Mouse (Mus musculus) hematopoietic multipotent progenitor cell, adult 10-12 weeks (in vitro differentiated cells): ENCODE results near the gene Itga2b. TPM values are rescaled to one million over a fixed set of nuclear protein-coding genes. Genes with fewer than 3 reads are reported as not detected.

Experiments
- polyA plus RNA-seq: library from polyadenylated mRNA; stranded (reverse); fragments of >175 nt; gene quantifications from 2 replicates; pipeline ENCODE4 v1.2.3, GENCODE M21; 2012; ENCODE audit warnings: low replicate concordance

Itga2b gene
- 9.0 TPM in 2 replicates for polyA plus RNA-seq

DNA sequence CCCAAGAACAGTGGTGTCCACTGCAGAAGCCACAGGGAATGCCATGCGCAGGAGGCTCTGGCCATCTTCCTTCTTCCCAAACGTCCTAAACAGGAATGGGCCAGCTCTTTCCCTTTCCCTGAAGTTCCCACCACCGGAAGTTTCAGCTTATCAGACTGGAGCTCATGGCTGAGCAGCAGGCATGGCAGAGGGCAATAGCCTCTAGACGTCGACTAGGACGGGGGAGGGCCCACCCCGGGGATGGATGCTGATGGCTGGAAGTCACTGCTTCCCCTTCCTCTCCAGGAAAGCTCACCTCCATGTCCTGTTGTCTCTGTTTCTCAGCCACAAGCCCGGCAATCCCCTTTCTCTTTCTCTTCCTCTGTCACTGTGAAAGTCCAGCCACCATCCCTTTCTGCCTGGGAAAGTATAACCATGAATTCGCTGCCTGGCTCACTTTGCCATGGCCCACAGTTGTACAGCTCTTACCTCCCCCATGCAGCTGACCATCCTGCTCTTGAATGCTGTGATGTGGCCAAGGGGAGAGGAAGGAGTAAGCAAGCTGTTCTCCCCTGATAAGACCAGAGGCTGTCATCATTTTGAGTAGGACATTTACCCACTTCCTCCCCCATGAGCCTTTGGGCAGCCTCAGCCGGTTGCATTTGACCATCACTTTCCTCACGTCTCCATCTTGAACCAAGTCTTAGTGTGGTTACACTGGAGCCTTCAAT is at the start of gene Itga2b:
Itga2b (minus strand) TSS at position 475 of the 710 bp plus-strand sequence.

GRCm38 (mm10) chr11:102447497-102447896 is 22.4 kb downstream of the Itga2b start, which contains the start of gene Fam171a2:
Fam171a2 (minus strand) TSS chr11:102447682.

GRCm38 (mm10) chr11:102430121-102431017 is 39.6 kb downstream of the Itga2b start, which contains the start of gene Grn:
Grn (plus strand) TSS chr11:102430315.

DNA sequence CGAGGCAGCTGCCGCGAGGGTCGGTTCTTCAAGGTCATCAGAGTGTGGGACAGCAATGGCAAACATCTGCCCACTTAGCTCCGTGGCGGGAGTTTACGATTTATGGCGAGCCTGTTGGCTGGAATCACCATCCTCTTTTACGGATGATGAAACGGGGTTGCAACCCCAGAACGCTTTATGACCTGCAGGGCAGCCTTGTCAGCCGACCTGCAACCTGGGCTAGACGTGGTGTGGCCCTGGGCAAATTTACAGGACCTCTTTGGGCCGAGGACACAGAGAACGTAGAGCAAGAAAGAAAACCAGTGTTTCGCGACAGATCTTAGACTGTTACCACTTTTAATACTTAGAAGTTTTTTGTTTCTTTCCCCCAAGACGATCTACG is 62.1 kb downstream of the Itga2b start, which contains the start of gene Slc25a39:
Slc25a39 (minus strand) TSS at position 113 of the 382 bp plus-strand sequence.

Other genes starting within 250 kb of the Itga2b start
- gene Hdac5, start 240.0 kb downstream of the Itga2b start, polyA plus RNA-seq: 125 and 273 TPM in 2 replicates
- 0.09 and 1.5 TPM in 2 replicates for gene BC030867, start 221.2 kb downstream of the Itga2b start, polyA plus RNA-seq
- 0.11 TPM in 1 of 2 replicates, not detected in the other for gene Asb16, start 201.4 kb downstream of the Itga2b start, polyA plus RNA-seq
- gene Tmub2, start 185.2 kb downstream of the Itga2b start, polyA plus RNA-seq: 53.7 and 63.0 TPM in 2 replicates
- gene Atxn7l3, start 173.5 kb downstream of the Itga2b start, polyA plus RNA-seq: 76.6 and 104 TPM in 2 replicates
- gene Ubtf, start 150.4 kb downstream of the Itga2b start, polyA plus RNA-seq: 95.4 and 155 TPM in 2 replicates
- 8.9 and 573 TPM in 2 replicates for gene Slc4a1, start 103.9 kb downstream of the Itga2b start, polyA plus RNA-seq
- gene Rundc3a, start 76.7 kb downstream of the Itga2b start, polyA plus RNA-seq: 9.0 and 32.0 TPM in 2 replicates
- 108 and 335 TPM in 2 replicates for gene Slc25a39, start 62.2 kb downstream of the Itga2b start, polyA plus RNA-seq
- 128 and 131 TPM in 2 replicates for gene Grn, start 39.8 kb downstream of the Itga2b start, polyA plus RNA-seq
- 0.61 and 0.83 TPM in 2 replicates for gene Fam171a2, start 22.4 kb downstream of the Itga2b start, polyA plus RNA-seq
- gene Gpatch8, start 86.3 kb upstream of the Itga2b start, polyA plus RNA-seq: 12.9 and 21.0 TPM in 2 replicates
- not detected in 2 replicates for gene Gm11627, start 109.3 kb upstream of the Itga2b start, polyA plus RNA-seq
- gene Fzd2, start 134.3 kb upstream of the Itga2b start, polyA plus RNA-seq: 0.11 TPM in 1 of 2 replicates, not detected in the other
- gene Meioc, start 193.6 kb upstream of the Itga2b start, polyA plus RNA-seq: not detected in 2 replicates
- gene Ccdc43, start 227.7 kb upstream of the Itga2b start, polyA plus RNA-seq: 4.8 and 5.2 TPM in 2 replicates